Mouse (Mus musculus) forebrain, embryonic 11.5 days (tissue): Measurements from ENCODE around the gene Zfp775. TPM values are rescaled to one million over a fixed set of nuclear protein-coding genes. Genes with fewer than 3 reads are reported as not detected.

Experiments
- ATAC-seq: fragments of 200-750 bp; cut with Nextera tagmentation; replicated peaks from 2 replicates; pipeline ENCODE4 v1.8.0; 2017; ENCODE audit warnings: moderate TSS enrichment; ENCODE audit not compliant: low FRiP score
- DNase-seq: peaks from one replicate; pipeline ENCODE4 v3.0.0-alpha.2; 2017; ENCODE audit warnings: low spot score
- H3K27ac ChIP-seq: fragments of 300-500 bp; sonication (generic); 2 replicates; pipeline ENCODE4 v1.5.1; 2014; ENCODE audit warnings: low read depth, low read length
- H3K27me3 ChIP-seq: fragments of 300-500 bp; sonication (generic); 2 replicates; pipeline ENCODE4 v1.6.1; 2014; ENCODE audit warnings: mild to moderate bottlenecking, low read length, mixed read lengths; ENCODE audit not compliant: control insufficient read depth, insufficient read depth
- H3K36me3 ChIP-seq: fragments of 300-500 bp; sonication (generic); 2 replicates; pipeline ENCODE4 v1.6.1; 2014; ENCODE audit warnings: mild to moderate bottlenecking, low read length, moderate library complexity, mixed read lengths; ENCODE audit not compliant: control insufficient read depth, insufficient read depth
- H3K4me1 ChIP-seq: fragments of 300-500 bp; sonication (generic); replicated peaks from 2 replicates; pipeline ENCODE4 v1.6.1; 2014; ENCODE audit warnings: low read length, mixed read lengths; ENCODE audit not compliant: control insufficient read depth, insufficient read depth
- H3K4me2 ChIP-seq: fragments of 300-500 bp; sonication (generic); 2 replicates; pipeline ENCODE4 v1.6.1; 2014; ENCODE audit warnings: low read depth, mild to moderate bottlenecking, low read length, moderate library complexity, mixed read lengths; ENCODE audit not compliant: severe bottlenecking
- H3K4me3 ChIP-seq: fragments of 300-500 bp; sonication (generic); 2 replicates; pipeline ENCODE4 v1.5.1; 2014; ENCODE audit warnings: low read depth, low read length
- H3K9ac ChIP-seq: fragments of 300-500 bp; sonication (generic); 2 replicates; pipeline ENCODE4 v1.6.1; 2014; ENCODE audit warnings: low read length
- H3K9me3 ChIP-seq: fragments of 300-500 bp; sonication (generic); 2 replicates; pipeline ENCODE4 v1.6.1; 2016; ENCODE audit warnings: low read length, mixed read lengths; ENCODE audit not compliant: control insufficient read depth
- WGBS: fragments of 180-500 bp; shearing (Covaris S2); extraction: QIAGEN DNeasy Blood & Tissue Kit; methylation state at CpG from one replicate; pipeline ENCODE4 v1.1.7; 2014; 5-methylcytosine and 5-hydroxymethylcytosine counted together
- polyA plus RNA-seq: library from polyadenylated mRNA; unstranded; fragments of >200 nt; fragmentation: Nextera tagmentation; extraction: Ambion mirVana; gene quantifications from 2 replicates; pipeline ENCODE4 v1.2.1, GENCODE M21; 2014

Zfp775 gene
- polyA plus RNA-seq, 1 experiment from 2014 or later, result 12.7 TPM

DNA sequence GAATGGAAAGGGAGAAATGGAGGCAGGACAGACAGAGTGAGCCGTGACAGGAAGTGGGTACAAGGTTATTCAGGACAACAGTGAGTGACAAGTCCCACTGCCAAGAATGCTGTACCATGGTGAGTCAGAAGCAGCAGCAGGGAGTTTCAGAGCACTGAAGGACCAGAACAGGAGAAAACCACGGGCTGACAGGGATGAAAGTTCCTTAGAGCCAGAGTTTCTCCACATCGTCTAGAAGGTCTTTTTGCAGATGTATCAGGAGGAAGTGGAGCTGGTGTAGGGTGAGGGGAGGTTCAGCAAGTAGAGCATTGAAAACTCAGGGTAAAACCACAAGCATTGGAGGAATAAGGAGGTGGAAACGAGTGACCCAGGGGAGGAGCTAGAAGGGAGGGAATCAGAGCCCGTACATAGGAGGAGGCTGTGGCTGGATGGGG, 22.6 kb upstream of the Zfp775 start:
- no peaks in the 10 kb centered on the region for H3K27me3 ChIP-seq
- H3K9me3 ChIP-seq, result no peaks in the 10 kb centered on the region
- 52% methylated on average over 5 of the region's 5 CpGs for WGBS
- H3K36me3 ChIP-seq, result no peaks in the 10 kb centered on the region
- DNase-seq (no peak), ATAC-seq (no peak)
- no peak overlapping the region for H3K9ac ChIP-seq
- H3K4me3 ChIP-seq, result no peak overlapping the region
- no peak overlapping the region for H3K27ac ChIP-seq
- no peak overlapping the region for H3K4me2 ChIP-seq
- no peaks in the 10 kb centered on the region for H3K4me1 ChIP-seq

DNA sequence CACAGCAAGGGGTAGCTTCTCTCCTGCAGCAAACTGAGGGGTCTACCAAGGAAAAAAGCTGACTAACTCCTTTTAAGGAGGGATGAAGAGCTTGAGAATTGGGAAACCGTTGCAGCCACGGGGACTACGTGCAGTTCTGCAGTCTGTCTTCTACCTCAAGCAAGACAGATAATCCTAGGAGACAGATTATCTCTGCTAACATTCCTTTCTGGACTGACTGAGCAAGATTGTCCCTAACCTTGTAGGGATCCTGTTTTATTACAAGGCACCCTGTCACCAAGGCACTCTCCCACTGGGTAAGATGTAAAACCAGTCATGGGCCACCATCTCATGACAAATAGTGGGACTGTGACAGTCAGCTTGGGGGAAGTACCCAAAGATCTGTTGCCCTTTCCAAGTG, 20.6 kb upstream of the Zfp775 start:
- no peak for ATAC-seq
- Histone ChIP-seq H3K9me3 (no peaks in the 10 kb centered on the region), H3K4me1 (no peaks in the 10 kb centered on the region), H3K36me3 (no peaks in the 10 kb centered on the region), H3K9ac (no peak overlapping the region), H3K27me3 (no peaks in the 10 kb centered on the region), H3K4me3 (no peak overlapping the region), H3K27ac (no peak overlapping the region), H3K4me2 (no peak overlapping the region)
- 37% methylated on average over 3 of the region's 3 CpGs for WGBS
- no peak for DNase-seq

DNA sequence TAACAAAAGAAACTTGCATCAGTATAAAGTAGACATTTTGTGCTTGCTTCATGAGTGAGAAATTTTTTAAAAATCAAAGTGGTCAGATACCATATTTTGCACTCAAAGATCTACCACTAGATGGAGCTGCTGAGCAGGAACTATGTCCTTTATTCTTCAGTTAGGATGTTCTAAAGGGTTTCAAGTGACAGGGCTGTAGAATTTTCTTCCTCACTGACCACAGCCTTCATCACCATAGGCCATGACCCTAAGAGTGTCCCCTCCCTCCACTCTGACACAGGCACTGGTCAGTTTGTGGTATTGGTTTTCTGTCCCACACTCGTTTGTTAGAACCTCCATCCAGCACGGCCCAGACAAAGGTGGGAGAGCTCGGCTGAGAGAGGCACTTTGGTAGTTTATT, 19.8 kb upstream of the Zfp775 start:
- no peaks in the 10 kb centered on the region for H3K27me3 ChIP-seq
- H3K9me3 ChIP-seq, result no peaks in the 10 kb centered on the region
- DNase-seq (no peak), ATAC-seq (no peak)
- H3K4me2 ChIP-seq, result no peak overlapping the region
- WGBS, result 75% methylated on average over 3 of the region's 3 CpGs
- H3K4me1 ChIP-seq, result no peaks in the 10 kb centered on the region
- no peak overlapping the region for H3K27ac ChIP-seq
- no peak overlapping the region for H3K9ac ChIP-seq
- no peaks in the 10 kb centered on the region for H3K36me3 ChIP-seq
- no peak overlapping the region for H3K4me3 ChIP-seq

DNA sequence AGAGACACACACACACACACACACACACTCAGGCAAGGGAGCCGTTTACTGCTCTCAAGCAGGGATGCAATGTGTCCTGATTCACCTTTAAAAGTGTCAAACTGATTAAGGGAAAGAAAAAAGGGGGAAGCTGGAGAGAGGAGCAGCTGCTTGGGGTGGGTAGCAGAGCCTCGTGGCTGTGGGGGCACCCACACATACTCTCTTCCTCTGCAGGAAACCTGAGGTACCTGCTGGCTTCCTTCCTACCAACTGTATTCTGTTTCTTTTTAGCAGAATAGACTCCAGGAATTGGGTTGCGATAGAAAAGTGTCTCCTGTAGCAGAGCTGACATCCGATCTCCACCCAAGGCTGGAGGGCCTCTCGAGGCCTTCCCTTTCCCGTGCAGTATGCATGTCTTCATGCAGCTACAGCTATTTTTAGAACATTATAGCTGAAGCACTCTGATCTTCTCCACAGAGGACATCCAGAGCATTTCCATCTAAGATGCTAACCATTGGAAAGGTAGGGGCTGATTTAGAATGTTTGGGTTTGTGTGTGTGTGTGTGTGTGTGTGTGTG, 12.6 kb upstream of the Zfp775 start, which contains the start of gene Gm45021:
Gm45021 (plus strand) TSS at position 417 of the 557 bp plus-strand sequence.
- Histone ChIP-seq H3K27me3 (no peaks in the 10 kb centered on the region), H3K4me3 (no peak within 1 kb of the TSS), H3K4me1 (0 out of 2 replicates have a peak, but pooled peaks cover 3% of the 10 kb centered on the region), H3K4me2 (no peak within 1 kb of the TSS), H3K9me3 (no peaks in the 10 kb centered on the region), H3K36me3 (no peaks in the 10 kb centered on the region), H3K9ac (no peak within 1 kb of the TSS), H3K27ac (no peak within 1 kb of the TSS)
- whole genome bisulfite sequencing, result 82% methylated on average over 6 of the region's 6 CpGs
- DNase-seq (no peak), ATAC-seq (no peak)

DNA sequence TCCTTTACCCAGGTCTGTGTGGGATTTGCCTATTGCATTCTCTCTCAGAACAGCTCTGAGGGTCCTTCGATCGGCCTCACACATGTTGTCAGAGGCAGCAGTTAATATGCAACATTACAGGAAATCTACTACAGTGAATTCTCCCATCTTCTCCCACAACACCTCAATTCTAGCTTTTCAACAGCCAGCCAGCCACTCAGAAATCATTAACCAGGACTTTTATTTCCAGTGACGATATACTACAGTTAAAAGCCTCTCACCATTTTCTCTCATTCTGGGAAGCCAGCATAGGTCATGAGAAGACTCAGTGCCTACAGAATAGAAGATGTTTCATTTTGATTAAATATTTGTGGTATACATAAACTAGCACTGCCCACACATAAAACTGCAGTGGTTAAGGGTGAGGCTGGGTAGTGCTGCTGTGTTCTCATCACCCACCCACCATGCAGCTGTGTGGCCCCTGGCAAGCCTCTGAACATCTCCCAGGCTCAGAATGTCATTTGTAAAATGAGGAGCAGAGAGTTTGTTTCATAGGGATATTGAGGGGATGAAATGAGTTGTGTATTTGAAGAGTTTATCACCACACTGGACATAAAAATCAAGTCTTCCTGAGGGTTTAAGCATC, 10.5 kb upstream of the Zfp775 start:
- no peak overlapping the region for H3K9ac ChIP-seq
- no peak overlapping the region for H3K27ac ChIP-seq
- H3K9me3 ChIP-seq, result peaks cover 3% of the 10 kb centered on the region; the same call in 1 of the 2 replicates
- H3K4me2 ChIP-seq, result no peak overlapping the region
- H3K4me1 ChIP-seq, result peaks cover 6% of the 10 kb centered on the region; the same call in 1 of the 2 replicates
- ATAC-seq (no peak), DNase-seq (no peak)
- H3K36me3 ChIP-seq, result peaks cover 4% of the 10 kb centered on the region
- no peak overlapping the region for H3K4me3 ChIP-seq
- 89% methylated on average over 3 of the region's 3 CpGs for WGBS
- no peaks in the 10 kb centered on the region for H3K27me3 ChIP-seq

DNA sequence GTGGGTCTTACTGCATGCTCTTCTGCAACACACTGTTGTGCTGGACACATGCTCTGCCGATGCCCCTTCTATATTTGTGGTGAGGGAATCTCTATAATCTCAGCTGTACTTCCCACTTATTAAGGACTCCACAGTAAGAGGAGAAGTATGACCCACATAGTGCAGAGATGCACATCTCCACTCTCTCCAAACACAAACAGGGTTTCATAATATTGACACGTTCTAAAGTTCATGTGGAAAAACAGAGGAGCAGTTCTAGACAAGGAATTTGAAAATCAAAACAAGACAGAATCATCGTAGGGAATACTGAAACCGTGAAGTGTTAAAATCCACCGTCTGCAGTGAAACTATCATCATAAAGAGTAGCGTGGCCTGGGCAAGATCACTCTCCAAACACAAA, 10.0 kb upstream of the Zfp775 start:
- Histone ChIP-seq H3K9ac (no peak overlapping the region), H3K9me3 (peaks cover 7% of the 10 kb centered on the region; the same call in 1 of the 2 replicates), H3K4me2 (no peak overlapping the region), H3K27ac (no peak overlapping the region), H3K4me3 (no peak overlapping the region), H3K4me1 (peaks cover 6% of the 10 kb centered on the region; the same call in 1 of the 2 replicates), H3K36me3 (peaks cover 10% of the 10 kb centered on the region), H3K27me3 (no peaks in the 10 kb centered on the region)
- WGBS, result 88% methylated on average over 6 of the region's 6 CpGs
- no peak for DNase-seq
- no peak for ATAC-seq

DNA sequence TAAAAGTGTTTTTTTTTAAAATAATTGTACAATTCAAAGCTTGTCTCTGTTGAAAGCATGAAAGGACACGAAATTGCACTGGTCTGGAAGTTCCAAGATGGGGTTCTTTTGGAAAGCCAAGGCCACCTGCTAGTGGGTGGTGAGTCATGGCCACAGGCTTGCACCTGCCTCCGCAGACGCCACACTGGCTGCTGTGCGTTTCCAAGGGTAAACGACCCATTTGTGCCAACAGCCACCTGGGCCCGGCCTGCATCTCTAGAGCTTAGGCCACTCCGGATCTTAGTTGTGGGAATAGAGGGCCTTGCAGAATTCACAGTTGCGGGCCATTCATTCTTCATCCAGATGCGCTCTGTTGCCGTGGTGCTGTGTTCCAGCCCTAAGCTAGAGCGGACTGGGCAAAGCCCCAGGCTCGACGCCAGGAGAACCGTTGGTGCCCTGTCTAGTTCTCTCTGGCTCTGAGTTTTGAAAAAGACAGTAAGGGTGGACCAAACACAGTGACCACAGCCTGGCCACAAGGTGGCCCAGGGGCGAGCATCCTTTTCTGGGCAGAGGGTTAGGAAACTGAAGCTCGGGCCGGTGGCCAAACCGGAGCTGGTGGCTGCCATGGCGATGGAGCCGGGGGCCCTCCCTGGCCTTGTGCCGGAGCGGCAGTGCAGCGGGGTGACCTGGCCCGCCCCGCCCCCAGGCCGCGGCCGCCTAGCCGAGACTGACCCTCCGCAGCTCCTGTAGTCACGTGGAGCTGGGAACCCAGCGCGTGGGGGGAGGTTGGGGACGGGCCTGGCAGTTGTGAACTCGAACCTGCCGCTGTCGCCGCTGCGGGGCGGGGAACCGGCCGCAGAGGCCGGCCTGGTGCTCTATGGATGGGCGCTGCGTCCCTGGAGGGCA, 8.5 kb upstream of the Zfp775 start, which contains the start of the genes Repin1 and Gm44965:
Repin1 (plus strand) TSS at position 726 of the 885 bp plus-strand sequence.
Gm44965 (plus strand) TSS at position 784 of the 885 bp plus-strand sequence.
- ATAC-seq, result peak; percentile 93
- WGBS, result 4% methylated on average over 45 of the region's 45 CpGs
- DNase-seq, result peak; percentile 96
- Histone ChIP-seq H3K9me3 (peaks cover 11% of the 10 kb centered on the region), H3K4me2 (peak within 1 kb of the TSS; percentile 65), H3K4me3 (peak within 1 kb of the TSS; percentile 84), H3K27me3 (no peaks in the 10 kb centered on the region), H3K9ac (peak within 1 kb of the TSS; percentile 93), H3K36me3 (peaks cover 24% of the 10 kb centered on the region), H3K27ac (peak within 1 kb of the TSS; percentile 82), H3K4me1 (peaks cover 6% of the 10 kb centered on the region; the same call in 1 of the 2 replicates)

DNA sequence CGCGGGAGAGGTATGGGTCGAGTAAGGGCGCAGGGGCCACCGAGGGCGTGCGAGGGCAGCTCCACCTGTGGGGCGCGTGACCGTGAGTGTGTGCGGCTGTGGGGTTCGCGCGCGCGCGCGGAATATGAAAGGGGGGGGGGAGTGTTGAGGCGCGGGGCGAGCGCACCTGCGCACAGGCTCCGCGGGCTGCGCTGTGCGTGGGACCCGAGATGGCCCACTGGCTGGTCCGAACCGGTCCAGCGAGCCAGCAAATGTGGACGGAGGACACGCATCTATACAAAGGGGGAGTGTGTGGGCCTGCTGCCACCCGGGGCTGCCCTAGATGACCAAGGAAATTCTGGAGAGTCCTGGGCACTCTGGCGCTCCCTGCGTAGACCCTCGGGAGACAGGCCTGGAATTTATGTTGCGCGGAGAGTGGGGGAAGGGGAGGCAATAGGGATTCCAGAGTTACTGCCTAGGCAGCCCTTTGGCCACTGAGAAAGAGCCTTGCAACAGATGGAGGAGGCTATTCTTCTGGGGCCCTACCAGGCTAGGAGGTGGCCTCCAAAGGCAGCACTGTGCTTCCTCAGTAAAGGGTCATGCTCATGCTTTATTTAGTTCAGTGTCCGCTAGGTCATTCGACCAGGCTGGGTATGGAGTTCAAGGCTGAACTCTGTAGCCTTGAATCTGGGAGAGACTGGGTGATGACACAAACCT, 7.7 kb upstream of the Zfp775 start:
- no peaks in the 10 kb centered on the region for H3K27me3 ChIP-seq
- DNase-seq (peak; percentile 79), ATAC-seq (peak; percentile 69)
- H3K4me3 ChIP-seq, result peak overlapping the region; percentile 84
- WGBS, result under 1% methylated on average over 33 of the region's 41 CpGs
- peak overlapping the region; percentile 82 for H3K27ac ChIP-seq
- H3K4me1 ChIP-seq, result peaks cover 6% of the 10 kb centered on the region; the same call in 1 of the 2 replicates
- peak overlapping the region; percentile 65 for H3K4me2 ChIP-seq
- H3K9me3 ChIP-seq, result peaks cover 11% of the 10 kb centered on the region
- peak overlapping the region; percentile 93 for H3K9ac ChIP-seq
- peaks cover 25% of the 10 kb centered on the region for H3K36me3 ChIP-seq
